Mouse (Mus musculus): ENCODE data around the gene Hmgb4. TPM values are rescaled to one million over a fixed set of nuclear protein-coding genes. Genes with fewer than 3 reads are reported as not detected.
A peak's percentile ranks its signal among the peaks of the same experiment; 100 is the strongest.

Hmgb4 gene
- polyA plus RNA-seq, 1 experiment = not detected

- no peak overlapping the region for H3K4me3 ChIP-seq (replicated peaks; ENCODE audit: extremely low read depth, low read depth, low read length)
- no peaks in the 10 kb centered on the region for H3K4me1 ChIP-seq (ENCODE audit: control insufficient read depth, insufficient read depth, low read length)
- 65% methylated on average over 10 of the region's 10 CpGs for WGBS
- DNase-seq = no peak
- TF ChIP-seq POLR2A (IDR thresholded peaks at IDR 0.05; ENCODE audit: borderline replicate concordance, extremely low read depth, low read depth, low read length) (no peak), CTCF (IDR thresholded peaks at IDR 0.05; ENCODE audit: insufficient read depth, low read length) (no peak)
These were observed 9.4 kb upstream of the Hmgb4 start for GRCm38 (mm10) chr4:128270177-128270576.

GRCm38 (mm10) chr4:128269261-128269875 lies 8.6 kb upstream of the Hmgb4 start:
- TF ChIP-seq POLR2A (IDR thresholded peaks at IDR 0.05; ENCODE audit: borderline replicate concordance, extremely low read depth, low read depth, low read length) (no peak), CTCF (IDR thresholded peaks at IDR 0.05; ENCODE audit: insufficient read depth, low read length) (no peak)
- no peak overlapping the region for H3K4me3 ChIP-seq (replicated peaks; ENCODE audit: extremely low read depth, low read depth, low read length)
- H3K4me1 ChIP-seq (ENCODE audit: control insufficient read depth, insufficient read depth, low read length) = no peaks in the 10 kb centered on the region
- WGBS = 71% methylated on average over 9 of the region's 9 CpGs
- no peak for DNase-seq

GRCm38 (mm10) chr4:128265341-128265740 lies 4.6 kb upstream of the Hmgb4 start:
- no peaks in the 10 kb centered on the region for H3K4me1 ChIP-seq (ENCODE audit: control insufficient read depth, insufficient read depth, low read length)
- WGBS = 65% methylated on average over 3 of the region's 3 CpGs
- H3K4me3 ChIP-seq (replicated peaks; ENCODE audit: extremely low read depth, low read depth, low read length) = no peak overlapping the region
- TF ChIP-seq CTCF (IDR thresholded peaks at IDR 0.05; ENCODE audit: insufficient read depth, low read length) = no peak
- no peak for TF ChIP-seq POLR2A (IDR thresholded peaks at IDR 0.05; ENCODE audit: borderline replicate concordance, extremely low read depth, low read depth, low read length)
- DNase-seq = no peak

- no peaks in the 10 kb centered on the region for H3K4me1 ChIP-seq (ENCODE audit: control insufficient read depth, insufficient read depth, low read length)
- TF ChIP-seq POLR2A (IDR thresholded peaks at IDR 0.05; ENCODE audit: borderline replicate concordance, extremely low read depth, low read depth, low read length) (no peak), CTCF (IDR thresholded peaks at IDR 0.05; ENCODE audit: insufficient read depth, low read length) (no peak)
- 62% methylated on average over 5 of the region's 5 CpGs for WGBS
- no peak overlapping the region for H3K4me3 ChIP-seq (replicated peaks; ENCODE audit: extremely low read depth, low read depth, low read length)
- DNase-seq = no peak
These were observed 3.7 kb upstream of the Hmgb4 start for GRCm38 (mm10) chr4:128264491-128264890.

GRCm38 (mm10) chr4:128259211-128259610 lies 1.5 kb downstream of the Hmgb4 start:
- DNase-seq = no peak
- TF ChIP-seq POLR2A (IDR thresholded peaks at IDR 0.05; ENCODE audit: borderline replicate concordance, extremely low read depth, low read depth, low read length) (no peak), CTCF (IDR thresholded peaks at IDR 0.05; ENCODE audit: insufficient read depth, low read length) (no peak)
- 80% methylated on average over 5 of the region's 5 CpGs for WGBS
- Histone ChIP-seq H3K4me1 (ENCODE audit: control insufficient read depth, insufficient read depth, low read length) (no peaks in the 10 kb centered on the region), H3K4me3 (replicated peaks; ENCODE audit: extremely low read depth, low read depth, low read length) (no peak overlapping the region)

- WGBS = 5% methylated on average over 5 of the region's 5 CpGs
- H3K4me3 ChIP-seq (replicated peaks; ENCODE audit: extremely low read depth, low read depth, low read length) = no peak overlapping the region
- peak; percentile 5 for DNase-seq
- H3K4me1 ChIP-seq (ENCODE audit: control insufficient read depth, insufficient read depth, low read length) = no peaks in the 10 kb centered on the region
- TF ChIP-seq CTCF (IDR thresholded peaks at IDR 0.05; ENCODE audit: insufficient read depth, low read length) (no peak), POLR2A (IDR thresholded peaks at IDR 0.05; ENCODE audit: borderline replicate concordance, extremely low read depth, low read depth, low read length) (no peak)
These were observed 12.1 kb downstream of the Hmgb4 start for GRCm38 (mm10) chr4:128248676-128249075.

- no peak for DNase-seq
- H3K4me1 ChIP-seq (ENCODE audit: control insufficient read depth, insufficient read depth, low read length) = no peaks in the 10 kb centered on the region
- WGBS = 14% methylated on average over 2 of the region's 2 CpGs
- no peak overlapping the region for H3K4me3 ChIP-seq (replicated peaks; ENCODE audit: extremely low read depth, low read depth, low read length)
- TF ChIP-seq CTCF (IDR thresholded peaks at IDR 0.05; ENCODE audit: insufficient read depth, low read length) = no peak
- no peak for TF ChIP-seq POLR2A (IDR thresholded peaks at IDR 0.05; ENCODE audit: borderline replicate concordance, extremely low read depth, low read depth, low read length)
These were observed 15.6 kb downstream of the Hmgb4 start for GRCm38 (mm10) chr4:128245201-128245600.

- Histone ChIP-seq H3K4me1 (ENCODE audit: control insufficient read depth, insufficient read depth, low read length) (no peaks in the 10 kb centered on the region), H3K4me3 (replicated peaks; ENCODE audit: extremely low read depth, low read depth, low read length) (no peak overlapping the region)
- WGBS = 68% methylated on average over 2 of the region's 2 CpGs
- no peak for TF ChIP-seq POLR2A (IDR thresholded peaks at IDR 0.05; ENCODE audit: borderline replicate concordance, extremely low read depth, low read depth, low read length)
- no peak for TF ChIP-seq CTCF (IDR thresholded peaks at IDR 0.05; ENCODE audit: insufficient read depth, low read length)
- DNase-seq = no peak
These were observed 18.9 kb downstream of the Hmgb4 start for GRCm38 (mm10) chr4:128241854-128242356.

GRCm38 (mm10) chr4:128241075-128241853 lies 19.5 kb downstream of the Hmgb4 start:
- H3K4me1 ChIP-seq (ENCODE audit: control insufficient read depth, insufficient read depth, low read length) = no peaks in the 10 kb centered on the region
- no peak for TF ChIP-seq CTCF (IDR thresholded peaks at IDR 0.05; ENCODE audit: insufficient read depth, low read length)
- no peak for TF ChIP-seq POLR2A (IDR thresholded peaks at IDR 0.05; ENCODE audit: borderline replicate concordance, extremely low read depth, low read depth, low read length)
- no peak for DNase-seq
- WGBS = 42% methylated on average over 19 of the region's 19 CpGs
- no peak overlapping the region for H3K4me3 ChIP-seq (replicated peaks; ENCODE audit: extremely low read depth, low read depth, low read length)

Data from lung, adult 2 months (tissue).